Mouse (Mus musculus): ENCODE data around the gene Spaca7. TPM values are rescaled to one million over a fixed set of nuclear protein-coding genes. Genes with fewer than 3 reads are reported as not detected.

Spaca7 gene
- polyA plus RNA-seq (2014; fragmentation: Nextera tagmentation; extraction: Ambion mirVana), result not detected in 2 replicates

GRCm38 (mm10) chr8:12572814-12573534 lies at the start of gene Spaca7:
Gene Spaca7, plus strand, starts transcription at chr8:12573029.
- whole genome bisulfite sequencing, result 77% methylated on average over 14 of the region's 14 CpGs
- Histone ChIP-seq H3K27ac (no peak within 1 kb of the TSS), H3K4me1 (replicated peaks; ENCODE audit: control insufficient read depth, insufficient read depth, low read length) (no peaks in the 10 kb centered on the region), H3K27me3 (ENCODE audit: control insufficient read depth, insufficient read depth, low read length) (peaks cover 4% of the 10 kb centered on the region; the same call in 1 of the 2 replicates), H3K4me3 (replicated peaks; ENCODE audit: low read length) (no peak within 1 kb of the TSS), H3K4me2 (replicated peaks) (no peak within 1 kb of the TSS), H3K9ac (no peak within 1 kb of the TSS), H3K36me3 (replicated peaks; ENCODE audit: control insufficient read depth, insufficient read depth) (no peaks in the 10 kb centered on the region), H3K9me3 (ENCODE audit: control insufficient read depth, low read length) (no peaks in the 10 kb centered on the region)
- ATAC-seq (ENCODE audit: low FRiP score), result no peak
- no peak for DNase-seq (ENCODE audit: low spot score)

- Histone ChIP-seq H3K27ac (no peak overlapping the region), H3K4me1 (replicated peaks; ENCODE audit: control insufficient read depth, insufficient read depth, low read length) (no peaks in the 10 kb centered on the region), H3K4me2 (replicated peaks) (no peak overlapping the region), H3K27me3 (ENCODE audit: control insufficient read depth, insufficient read depth, low read length) (no peaks in the 10 kb centered on the region; the same call in 1 of the 2 replicates), H3K4me3 (replicated peaks; ENCODE audit: low read length) (no peak overlapping the region), H3K9ac (no peak overlapping the region), H3K9me3 (ENCODE audit: control insufficient read depth, low read length) (peaks cover 3% of the 10 kb centered on the region; the same call in 1 of the 2 replicates), H3K36me3 (replicated peaks; ENCODE audit: control insufficient read depth, insufficient read depth) (no peaks in the 10 kb centered on the region)
- ATAC-seq (ENCODE audit: low FRiP score) (no peak), DNase-seq (ENCODE audit: low spot score) (no peak)
- 33% methylated on average over 1 of the region's 1 CpGs for whole genome bisulfite sequencing
Measured at GRCm38 (mm10) chr8:12524279-12524678, 48.5 kb upstream of the Spaca7 start.

DNA sequence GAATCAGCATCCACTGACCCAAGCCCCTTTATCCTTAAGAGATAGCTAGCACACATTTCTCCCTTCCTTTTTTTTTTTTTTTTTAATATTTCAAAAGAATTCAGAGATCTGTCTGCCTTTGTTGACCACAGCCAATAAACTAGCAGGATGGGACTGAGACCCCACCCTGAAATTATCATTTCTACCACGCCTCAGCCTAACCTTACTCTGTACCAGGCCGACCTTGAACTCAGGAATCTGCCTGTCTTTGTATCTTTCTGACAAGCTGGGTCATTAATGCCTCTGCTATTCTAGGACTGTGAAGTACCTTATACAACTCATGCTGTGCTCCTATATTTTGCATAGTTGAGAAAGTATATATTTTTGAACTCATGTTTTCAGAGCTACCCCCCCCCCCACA lies 44.2 kb upstream of the Spaca7 start:
- no peak overlapping the region for H3K9ac ChIP-seq
- H3K4me3 ChIP-seq (replicated peaks; ENCODE audit: low read length), result no peak overlapping the region
- H3K27me3 ChIP-seq (ENCODE audit: control insufficient read depth, insufficient read depth, low read length), result no peaks in the 10 kb centered on the region; the same call in 1 of the 2 replicates
- H3K36me3 ChIP-seq (replicated peaks; ENCODE audit: control insufficient read depth, insufficient read depth), result no peaks in the 10 kb centered on the region
- WGBS, result 87% methylated on average over 2 of the region's 2 CpGs
- ATAC-seq (ENCODE audit: low FRiP score) (no peak), DNase-seq (ENCODE audit: low spot score) (no peak)
- no peak overlapping the region for H3K27ac ChIP-seq
- H3K4me2 ChIP-seq (replicated peaks), result no peak overlapping the region
- H3K4me1 ChIP-seq (replicated peaks; ENCODE audit: control insufficient read depth, insufficient read depth, low read length), result no peaks in the 10 kb centered on the region
- H3K9me3 ChIP-seq (ENCODE audit: control insufficient read depth, low read length), result no peaks in the 10 kb centered on the region

DNA sequence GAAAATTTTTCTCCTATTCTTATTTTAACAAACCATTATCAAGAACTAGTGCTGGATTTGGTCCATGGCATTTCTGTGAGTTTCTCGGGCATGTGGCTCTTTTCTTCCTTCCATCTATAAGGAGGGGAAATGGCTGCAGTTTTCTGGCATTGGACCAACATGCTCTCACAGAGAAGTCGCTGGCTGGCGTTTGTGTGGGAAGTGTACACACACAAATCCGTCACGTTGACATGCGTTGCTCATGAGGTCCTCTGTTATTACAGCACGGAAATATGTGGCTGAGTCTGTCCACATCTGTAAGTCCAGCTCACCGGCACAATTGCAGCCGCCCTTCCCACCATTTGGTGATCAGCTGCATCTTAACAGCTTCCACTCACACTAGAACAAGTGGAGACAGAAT lies 37.2 kb upstream of the Spaca7 start:
- Histone ChIP-seq H3K27ac (no peak overlapping the region), H3K9me3 (ENCODE audit: control insufficient read depth, low read length) (peaks cover 6% of the 10 kb centered on the region; the same call in 1 of the 2 replicates), H3K4me1 (replicated peaks; ENCODE audit: control insufficient read depth, insufficient read depth, low read length) (no peaks in the 10 kb centered on the region), H3K4me3 (replicated peaks; ENCODE audit: low read length) (no peak overlapping the region), H3K4me2 (replicated peaks) (no peak overlapping the region), H3K9ac (no peak overlapping the region), H3K27me3 (ENCODE audit: control insufficient read depth, insufficient read depth, low read length) (no peaks in the 10 kb centered on the region), H3K36me3 (replicated peaks; ENCODE audit: control insufficient read depth, insufficient read depth) (no peaks in the 10 kb centered on the region)
- ATAC-seq (ENCODE audit: low FRiP score), result no peak
- DNase-seq (ENCODE audit: low spot score), result peak; percentile 46
- 55% methylated on average over 9 of the region's 9 CpGs for WGBS

DNA sequence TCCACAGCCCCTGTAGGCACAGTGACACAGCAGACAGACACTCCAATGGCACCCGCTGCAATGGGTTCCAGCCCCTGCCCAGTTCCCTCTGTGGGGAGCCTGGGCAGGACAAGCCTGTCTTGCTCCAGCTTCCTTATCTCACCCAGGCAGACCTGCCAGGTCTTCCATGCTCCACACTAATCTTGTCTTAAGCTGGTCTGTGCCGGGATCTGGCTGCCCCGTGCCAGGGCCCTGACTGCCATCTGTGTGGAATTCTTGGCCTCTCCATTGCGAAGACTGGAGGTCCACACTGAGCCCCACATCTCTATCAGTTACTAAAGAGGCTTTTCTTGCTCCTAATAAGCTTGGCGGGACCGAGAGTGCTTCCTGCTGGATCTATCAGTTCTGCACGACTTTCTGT lies 36.5 kb upstream of the Spaca7 start:
- H3K27ac ChIP-seq, result no peak overlapping the region
- DNase-seq (ENCODE audit: low spot score), result no peak
- H3K9me3 ChIP-seq (ENCODE audit: control insufficient read depth, low read length), result peaks cover 6% of the 10 kb centered on the region; the same call in 1 of the 2 replicates
- no peak overlapping the region for H3K9ac ChIP-seq
- no peak overlapping the region for H3K4me3 ChIP-seq (replicated peaks; ENCODE audit: low read length)
- no peaks in the 10 kb centered on the region for H3K4me1 ChIP-seq (replicated peaks; ENCODE audit: control insufficient read depth, insufficient read depth, low read length)
- no peaks in the 10 kb centered on the region for H3K27me3 ChIP-seq (ENCODE audit: control insufficient read depth, insufficient read depth, low read length)
- WGBS, result 88% methylated on average over 7 of the region's 7 CpGs
- ATAC-seq (ENCODE audit: low FRiP score), result no peak
- no peak overlapping the region for H3K4me2 ChIP-seq (replicated peaks)
- no peaks in the 10 kb centered on the region for H3K36me3 ChIP-seq (replicated peaks; ENCODE audit: control insufficient read depth, insufficient read depth)

DNA sequence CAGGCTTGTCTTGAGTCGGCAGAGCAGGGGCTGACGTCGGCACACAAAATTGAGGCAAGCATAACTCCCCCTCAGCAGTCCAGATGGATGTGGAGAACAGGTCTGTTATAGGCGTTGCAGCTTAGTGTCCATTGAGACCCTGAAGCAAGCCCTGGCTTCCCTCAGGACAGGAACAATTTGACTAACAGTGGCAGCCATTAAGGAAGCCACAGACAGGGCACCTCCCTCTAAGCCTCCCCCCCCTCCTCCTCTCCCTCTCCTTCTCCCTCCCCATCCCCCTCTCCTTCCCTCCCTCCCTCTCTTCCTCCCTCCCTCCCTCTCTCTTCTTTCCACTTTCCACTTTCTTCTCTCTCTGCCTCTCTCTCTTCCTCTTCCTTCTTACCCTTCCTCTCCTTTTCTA lies 27.6 kb upstream of the Spaca7 start:
- H3K4me2 ChIP-seq (replicated peaks), result no peak overlapping the region
- WGBS, result 45% methylated on average over 4 of the region's 4 CpGs
- DNase-seq (ENCODE audit: low spot score), result no peak

DNA sequence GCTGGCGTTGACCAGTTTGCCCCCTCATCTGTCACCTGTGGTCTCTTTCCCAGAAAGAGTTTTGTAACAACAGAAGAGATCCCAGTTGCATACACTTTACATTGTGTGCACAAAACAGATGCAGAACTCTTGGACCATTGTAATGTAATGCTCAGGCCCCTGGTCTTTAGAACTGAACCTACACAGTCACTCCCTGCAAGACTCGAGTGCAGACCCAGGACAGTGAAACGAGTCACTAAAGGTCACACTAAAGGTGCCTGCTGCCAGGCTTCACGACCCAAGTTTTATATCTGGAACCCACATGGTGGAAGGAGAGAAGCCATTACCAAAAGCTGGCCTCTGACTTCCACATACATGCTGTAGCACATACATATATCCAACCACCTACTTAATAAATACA lies 27.2 kb upstream of the Spaca7 start:
- Histone ChIP-seq H3K36me3 (replicated peaks; ENCODE audit: control insufficient read depth, insufficient read depth) (no peaks in the 10 kb centered on the region), H3K27me3 (ENCODE audit: control insufficient read depth, insufficient read depth, low read length) (0 out of 2 replicates have a peak, but pooled peaks cover 11% of the 10 kb centered on the region), H3K27ac (no peak overlapping the region), H3K9ac (no peak overlapping the region), H3K4me3 (replicated peaks; ENCODE audit: low read length) (no peak overlapping the region), H3K4me2 (replicated peaks) (no peak overlapping the region), H3K9me3 (ENCODE audit: control insufficient read depth, low read length) (no peaks in the 10 kb centered on the region), H3K4me1 (replicated peaks; ENCODE audit: control insufficient read depth, insufficient read depth, low read length) (peaks cover 6% of the 10 kb centered on the region; the same call in 1 of the 2 replicates)
- 65% methylated on average over 4 of the region's 4 CpGs for WGBS
- DNase-seq (ENCODE audit: low spot score), result no peak
- no peak for ATAC-seq (ENCODE audit: low FRiP score)

More for the DNA sequence above, 27.6 kb upstream of the Spaca7 start:
- no peaks in the 10 kb centered on the region for H3K36me3 ChIP-seq (replicated peaks; ENCODE audit: control insufficient read depth, insufficient read depth)
- H3K4me3 ChIP-seq (replicated peaks; ENCODE audit: low read length), result no peak overlapping the region
- peaks cover 6% of the 10 kb centered on the region; the same call in 1 of the 2 replicates for H3K4me1 ChIP-seq (replicated peaks; ENCODE audit: control insufficient read depth, insufficient read depth, low read length)
- H3K27me3 ChIP-seq (ENCODE audit: control insufficient read depth, insufficient read depth, low read length), result 0 out of 2 replicates have a peak, but pooled peaks cover 11% of the 10 kb centered on the region
- no peak overlapping the region for H3K9ac ChIP-seq
- H3K27ac ChIP-seq, result no peak overlapping the region
- H3K9me3 ChIP-seq (ENCODE audit: control insufficient read depth, low read length), result no peaks in the 10 kb centered on the region
- no peak for ATAC-seq (ENCODE audit: low FRiP score)

- H3K27ac ChIP-seq, result no peak overlapping the region
- 0 out of 2 replicates have a peak, but pooled peaks cover 7% of the 10 kb centered on the region for H3K9me3 ChIP-seq (ENCODE audit: control insufficient read depth, low read length)
- DNase-seq (ENCODE audit: low spot score) (no peak), ATAC-seq (ENCODE audit: low FRiP score) (0 out of 2 replicates have a peak, but pooled peaks have one; percentile 8)
- H3K9ac ChIP-seq, result no peak overlapping the region
- H3K4me1 ChIP-seq (replicated peaks; ENCODE audit: control insufficient read depth, insufficient read depth, low read length), result peaks cover 6% of the 10 kb centered on the region; the same call in 1 of the 2 replicates
- WGBS, result 63% methylated on average over 7 of the region's 7 CpGs
- H3K4me2 ChIP-seq (replicated peaks), result no peak overlapping the region
- no peak overlapping the region for H3K4me3 ChIP-seq (replicated peaks; ENCODE audit: low read length)
- peaks cover 10% of the 10 kb centered on the region; the same call in 1 of the 2 replicates for H3K27me3 ChIP-seq (ENCODE audit: control insufficient read depth, insufficient read depth, low read length)
- H3K36me3 ChIP-seq (replicated peaks; ENCODE audit: control insufficient read depth, insufficient read depth), result no peaks in the 10 kb centered on the region
Measured at GRCm38 (mm10) chr8:12547466-12548220, 25.2 kb upstream of the Spaca7 start.

DNA sequence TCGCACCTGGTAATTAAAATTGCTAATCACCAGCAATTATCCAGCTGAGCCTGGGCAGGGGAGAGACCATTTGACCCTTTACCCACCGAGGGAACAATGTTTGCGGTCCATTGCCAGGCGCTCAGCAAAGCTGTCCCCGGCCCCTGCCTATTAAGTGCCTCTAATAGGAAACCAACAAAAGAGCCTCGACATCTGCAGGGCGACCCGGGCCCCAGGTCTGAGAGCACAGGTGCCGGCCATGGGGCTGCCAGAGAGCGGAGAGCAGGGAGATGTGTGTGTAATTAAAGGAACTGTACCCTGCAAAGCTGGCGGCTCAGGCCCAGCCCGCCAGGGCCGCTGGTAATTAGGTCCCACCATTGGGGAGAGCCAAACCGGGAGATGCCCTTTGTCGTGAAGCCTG lies 24.6 kb upstream of the Spaca7 start:
- H3K27ac ChIP-seq, result no peak overlapping the region
- H3K9me3 ChIP-seq (ENCODE audit: control insufficient read depth, low read length), result 0 out of 2 replicates have a peak, but pooled peaks cover 7% of the 10 kb centered on the region
- WGBS, result 5% methylated on average over 15 of the region's 15 CpGs
- DNase-seq (ENCODE audit: low spot score) (no peak), ATAC-seq (ENCODE audit: low FRiP score) (peak; percentile 43; the same call in 1 of the 2 replicates)
- H3K27me3 ChIP-seq (ENCODE audit: control insufficient read depth, insufficient read depth, low read length), result peaks cover 10% of the 10 kb centered on the region; the same call in 1 of the 2 replicates
- no peak overlapping the region for H3K4me2 ChIP-seq (replicated peaks)
- no peak overlapping the region for H3K9ac ChIP-seq
- H3K4me3 ChIP-seq (replicated peaks; ENCODE audit: low read length), result no peak overlapping the region
- H3K4me1 ChIP-seq (replicated peaks; ENCODE audit: control insufficient read depth, insufficient read depth, low read length), result peaks cover 6% of the 10 kb centered on the region; the same call in 1 of the 2 replicates
- H3K36me3 ChIP-seq (replicated peaks; ENCODE audit: control insufficient read depth, insufficient read depth), result no peaks in the 10 kb centered on the region

All from hindbrain, embryonic 14.5 days (tissue).